Mouse (Mus musculus): ENCODE results near the gene St13. TPM values are rescaled to one million over a fixed set of nuclear protein-coding genes. Genes with fewer than 3 reads are reported as not detected.

Gene St13
- polyA plus RNA-seq, 1 experiment from 2014 or later: 62.6 TPM

GRCm38 (mm10) chr15:81327501-81327900 lies 72.4 kb downstream of the St13 start:
- no peak overlapping the region for H3K27ac ChIP-seq (ENCODE audit: low read depth)

GRCm38 (mm10) chr15:81324979-81325378 lies 74.9 kb downstream of the St13 start:
- H3K36me3 ChIP-seq (replicated peaks; ENCODE audit: insufficient read depth, low read length): peaks cover 74% of the 10 kb centered on the region
- H3K9ac ChIP-seq (replicated peaks): no peak overlapping the region
- H3K4me2 ChIP-seq (ENCODE audit: low read depth, low read length): no peak overlapping the region
- H3K4me3 ChIP-seq (ENCODE audit: low read depth, low read length): no peak overlapping the region
- no peaks in the 10 kb centered on the region for H3K9me3 ChIP-seq (ENCODE audit: low read length)
- no peaks in the 10 kb centered on the region for H3K4me1 ChIP-seq (ENCODE audit: insufficient read depth)
- no peak overlapping the region for H3K27ac ChIP-seq (ENCODE audit: low read depth)
- no peaks in the 10 kb centered on the region for H3K27me3 ChIP-seq (ENCODE audit: insufficient read depth, low read length)
- no peak for ATAC-seq
- DNase-seq: no peak
- TF ChIP-seq EP300 (IDR thresholded peaks at IDR 0.05; ENCODE audit: low read depth): no peak
- WGBS (ENCODE audit: insufficient replicate concordance): 78% methylated on average over 4 of the region's 4 CpGs

More at GRCm38 (mm10) chr15:81327501-81327900, 72.4 kb downstream of the St13 start:
- Histone ChIP-seq H3K36me3 (replicated peaks; ENCODE audit: insufficient read depth, low read length) (peaks cover 51% of the 10 kb centered on the region), H3K4me3 (ENCODE audit: low read depth, low read length) (no peak overlapping the region), H3K4me2 (ENCODE audit: low read depth, low read length) (no peak overlapping the region), H3K9me3 (ENCODE audit: low read length) (no peaks in the 10 kb centered on the region), H3K9ac (replicated peaks) (no peak overlapping the region), H3K27me3 (ENCODE audit: insufficient read depth, low read length) (no peaks in the 10 kb centered on the region), H3K4me1 (ENCODE audit: insufficient read depth) (no peaks in the 10 kb centered on the region)
- WGBS (ENCODE audit: insufficient replicate concordance): 83% methylated on average over 7 of the region's 7 CpGs
- TF ChIP-seq EP300 (IDR thresholded peaks at IDR 0.05; ENCODE audit: low read depth) (no peak), CTCF (IDR thresholded peaks at IDR 0.05; ENCODE audit: low read depth) (no peak)
- DNase-seq: no peak
- no peak for ATAC-seq

GRCm38 (mm10) chr15:81320137-81320536 lies 79.7 kb downstream of the St13 start:
- H3K27ac ChIP-seq (ENCODE audit: low read depth): no peak overlapping the region
- no peak for ATAC-seq
- H3K4me2 ChIP-seq (ENCODE audit: low read depth, low read length): no peak overlapping the region
- H3K36me3 ChIP-seq (replicated peaks; ENCODE audit: insufficient read depth, low read length): peaks cover 60% of the 10 kb centered on the region
- no peaks in the 10 kb centered on the region for H3K9me3 ChIP-seq (ENCODE audit: low read length)
- H3K4me1 ChIP-seq (ENCODE audit: insufficient read depth): no peaks in the 10 kb centered on the region
- H3K27me3 ChIP-seq (ENCODE audit: insufficient read depth, low read length): no peaks in the 10 kb centered on the region
- H3K9ac ChIP-seq (replicated peaks): no peak overlapping the region
- DNase-seq: no peak
- no peak overlapping the region for H3K4me3 ChIP-seq (ENCODE audit: low read depth, low read length)
- TF ChIP-seq EP300 (IDR thresholded peaks at IDR 0.05; ENCODE audit: low read depth): no peak
- TF ChIP-seq CTCF (IDR thresholded peaks at IDR 0.05; ENCODE audit: low read depth): no peak
- WGBS (ENCODE audit: insufficient replicate concordance): 79% methylated on average over 3 of the region's 3 CpGs

GRCm38 (mm10) chr15:81319462-81319861 lies 80.4 kb downstream of the St13 start:
- H3K4me3 ChIP-seq (ENCODE audit: low read depth, low read length): no peak overlapping the region
- H3K4me2 ChIP-seq (ENCODE audit: low read depth, low read length): no peak overlapping the region
- TF ChIP-seq EP300 (IDR thresholded peaks at IDR 0.05; ENCODE audit: low read depth) (no peak), CTCF (IDR thresholded peaks at IDR 0.05; ENCODE audit: low read depth) (no peak)
- WGBS (ENCODE audit: insufficient replicate concordance): 94% methylated on average over 9 of the region's 9 CpGs
- H3K27ac ChIP-seq (ENCODE audit: low read depth): no peak overlapping the region
- ATAC-seq: no peak
- H3K27me3 ChIP-seq (ENCODE audit: insufficient read depth, low read length): no peaks in the 10 kb centered on the region
- H3K9ac ChIP-seq (replicated peaks): no peak overlapping the region
- no peaks in the 10 kb centered on the region for H3K4me1 ChIP-seq (ENCODE audit: insufficient read depth)
- no peaks in the 10 kb centered on the region for H3K9me3 ChIP-seq (ENCODE audit: low read length)
- DNase-seq: no peak
- peaks cover 57% of the 10 kb centered on the region for H3K36me3 ChIP-seq (replicated peaks; ENCODE audit: insufficient read depth, low read length)

GRCm38 (mm10) chr15:81313928-81314327 lies 85.9 kb downstream of the St13 start:
- Histone ChIP-seq H3K9ac (replicated peaks) (no peak overlapping the region), H3K4me1 (ENCODE audit: insufficient read depth) (no peaks in the 10 kb centered on the region), H3K27ac (ENCODE audit: low read depth) (no peak overlapping the region), H3K4me3 (ENCODE audit: low read depth, low read length) (no peak overlapping the region), H3K36me3 (replicated peaks; ENCODE audit: insufficient read depth, low read length) (peaks cover 15% of the 10 kb centered on the region; the same call in 1 of the 2 replicates), H3K27me3 (ENCODE audit: insufficient read depth, low read length) (no peaks in the 10 kb centered on the region), H3K9me3 (ENCODE audit: low read length) (no peaks in the 10 kb centered on the region), H3K4me2 (ENCODE audit: low read depth, low read length) (no peak overlapping the region)
- WGBS (ENCODE audit: insufficient replicate concordance): 63% methylated on average over 3 of the region's 3 CpGs
- ATAC-seq (no peak), DNase-seq (no peak)
- no peak for TF ChIP-seq EP300 (IDR thresholded peaks at IDR 0.05; ENCODE audit: low read depth)
- no peak for TF ChIP-seq CTCF (IDR thresholded peaks at IDR 0.05; ENCODE audit: low read depth)

Other genes with a start within 250 kb of the St13 start
- gene Mrtfa, start 209.3 kb downstream of the St13 start, polyA plus RNA-seq (2015; fragmentation: Nextera tagmentation; extraction: Ambion mirVana): 4.3 and 4.5 TPM in 2 replicates
- gene Mchr1, start 164.6 kb downstream of the St13 start, polyA plus RNA-seq (2015; fragmentation: Nextera tagmentation; extraction: Ambion mirVana): 0.12 and 0.17 TPM in 2 replicates
- gene Slc25a17, start 39.3 kb downstream of the St13 start, polyA plus RNA-seq (2015; fragmentation: Nextera tagmentation; extraction: Ambion mirVana): 37.8 and 38.6 TPM in 2 replicates
- gene Xpnpep3, start 61 bp upstream of the St13 start, polyA plus RNA-seq (2015; fragmentation: Nextera tagmentation; extraction: Ambion mirVana): 3.9 and 4.3 TPM in 2 replicates
- 0.18 and 0.40 TPM in 2 replicates for gene Dnajb7, start 8.2 kb upstream of the St13 start, polyA plus RNA-seq (2015; fragmentation: Nextera tagmentation; extraction: Ambion mirVana)
- 234 and 241 TPM in 2 replicates for gene Rbx1, start 66.2 kb upstream of the St13 start, polyA plus RNA-seq (2015; fragmentation: Nextera tagmentation; extraction: Ambion mirVana)
- 4.5 and 5.1 TPM in 2 replicates for gene Ep300, start 185.3 kb upstream of the St13 start, polyA plus RNA-seq (2015; fragmentation: Nextera tagmentation; extraction: Ambion mirVana)

Measured in liver, postnatal 0 days (tissue).